Mouse (Mus musculus) naive thymus-derived CD4-positive, alpha-beta T cell, adult 5 months (primary cell): Measurements from ENCODE around the gene Vmn1r220. TPM values are rescaled to one million over a fixed set of nuclear protein-coding genes. Genes with fewer than 3 reads are reported as not detected.

Experiments
- polyA plus RNA-seq: library from polyadenylated mRNA; unstranded; fragments of 100-300 nt; shearing (Covaris generic); gene quantifications from one replicate; pipeline ENCODE4 v1.2.1, GENCODE M21; 2017

Vmn1r220 gene
- 0.05 TPM for polyA plus RNA-seq

GRCm38 (mm10) chr13:23187875-23188274 is at the start of gene Vmn1r220:
Gene Vmn1r220 (minus strand): TSS chr13:23187975.

GRCm38 (mm10) chr13:23235847-23236246 is 48.1 kb upstream of the Vmn1r220 start, which contains the start of gene Vmn1r222:
Gene Vmn1r222 (minus strand): TSS chr13:23235947.

GRCm38 (mm10) chr13:23213827-23214226 is 26.1 kb upstream of the Vmn1r220 start, which contains the start of gene Vmn1r221:
Gene Vmn1r221 (plus strand): TSS chr13:23214127.

GRCm38 (mm10) chr13:23159012-23159411 is 28.8 kb downstream of the Vmn1r220 start, which contains the start of gene Vmn1r219:
Gene Vmn1r219 (plus strand): TSS chr13:23159312.

GRCm38 (mm10) chr13:23133099-23133498 is 54.7 kb downstream of the Vmn1r220 start, which contains the start of gene Vmn1r218:
Gene Vmn1r218 (plus strand): TSS chr13:23133155.

Other genes with a start within 250 kb of the Vmn1r220 start
- not detected for gene Vmn1r213, start 180.3 kb downstream of the Vmn1r220 start, polyA plus RNA-seq
- not detected for gene Vmn1r214, start 157.6 kb downstream of the Vmn1r220 start, polyA plus RNA-seq
- gene Vmn1r215, start 120.0 kb downstream of the Vmn1r220 start, polyA plus RNA-seq, result not detected
- not detected for gene Vmn1r217, start 69.7 kb downstream of the Vmn1r220 start, polyA plus RNA-seq
- gene Vmn1r218, start 54.8 kb downstream of the Vmn1r220 start, polyA plus RNA-seq, result not detected
- not detected for gene Vmn1r219, start 28.7 kb downstream of the Vmn1r220 start, polyA plus RNA-seq
- not detected for gene Vmn1r221, start 26.2 kb upstream of the Vmn1r220 start, polyA plus RNA-seq
- not detected for gene Vmn1r222, start 48.0 kb upstream of the Vmn1r220 start, polyA plus RNA-seq
- gene Vmn1r223, start 59.2 kb upstream of the Vmn1r220 start, polyA plus RNA-seq, result not detected
- gene Zfp322a, start 181.2 kb upstream of the Vmn1r220 start, polyA plus RNA-seq, result 10.4 TPM
- gene Abt1, start 235.9 kb upstream of the Vmn1r220 start, polyA plus RNA-seq, result 18.0 TPM